Mouse (Mus musculus) layer of hippocampus, adult 2 months (tissue): ENCODE measurements around the gene Gm10277. TPM values are rescaled to one million over a fixed set of nuclear protein-coding genes. Genes with fewer than 3 reads are reported as not detected.
A peak's percentile ranks its signal among the peaks of the same experiment; 100 is the strongest.
"Not testable (repeated sequence)": the region's sequence is repeated elsewhere in the genome, so short reads cannot be mapped to it uniquely, and the experiment has no call there.

Source experiments
- DNase-seq, 2 experiments: peaks; one replicate each; pipeline ENCODE4 v3.0.0; 2022; ENCODE audit warnings: low spot score in 2 of 2
- H3K27ac ChIP-seq: fragments of 200-600 bp; 2 replicates; pipeline ENCODE4 v1.8.1; 2022
- H3K4me3 ChIP-seq: fragments of 200-600 bp; 2 replicates; pipeline ENCODE4 v1.8.1; 2022; ENCODE audit warnings: mild to moderate bottlenecking
- CTCF ChIP-seq: fragments of 200-600 bp; conservative IDR thresholded peaks from 2 replicates; pipeline ENCODE4 v1.8.1; 2022; ENCODE audit warnings: antibody characterized with exemption, mild to moderate bottlenecking, moderate library complexity
- total RNA-seq, 2 experiments: library from RNA; stranded (reverse); gene quantifications; 2 replicates each; pipeline ENCODE4 v1.2.3; 2021

Gm10277 gene
- total RNA-seq, 2 experiments from 2014 or later = not detected

- peak; percentile 75 for TF ChIP-seq CTCF
- Histone ChIP-seq H3K27ac (peak within 1 kb of the TSS; percentile 99), H3K4me3 (peak within 1 kb of the TSS; percentile 92)
- peak; percentile 55 to 86 for DNase-seq
Measured at GRCm38 (mm10) chr11:77762783-77763672, 24.5 kb downstream of the Gm10277 start, which contains the start of gene Myo18a. Myo18a (plus strand) TSS chr11:77763246.

GRCm38 (mm10) chr11:77760031-77760430, 27.5 kb downstream of the Gm10277 start:
- H3K27ac ChIP-seq = no peak overlapping the region
- no peak for TF ChIP-seq CTCF
- DNase-seq = no peak
- H3K4me3 ChIP-seq = no peak overlapping the region

- Histone ChIP-seq H3K27ac (no peak overlapping the region), H3K4me3 (no peak overlapping the region)
- no peak for TF ChIP-seq CTCF
- DNase-seq = no peak
Measured at GRCm38 (mm10) chr11:77753469-77753868, 34.1 kb downstream of the Gm10277 start.

GRCm38 (mm10) chr11:77752525-77752924, 35.0 kb downstream of the Gm10277 start:
- no peak for TF ChIP-seq CTCF
- Histone ChIP-seq H3K27ac (no peak overlapping the region), H3K4me3 (no peak overlapping the region)
- DNase-seq = no peak

- no peak for DNase-seq
- TF ChIP-seq CTCF = no peak
- no peak overlapping the region for H3K4me3 ChIP-seq
- H3K27ac ChIP-seq = no peak overlapping the region
Measured at GRCm38 (mm10) chr11:77748996-77749395, 38.6 kb downstream of the Gm10277 start.

GRCm38 (mm10) chr11:77747103-77747502, 40.4 kb downstream of the Gm10277 start:
- not testable (repeated sequence) for H3K4me3 ChIP-seq, DNase-seq, H3K27ac ChIP-seq

- H3K27ac ChIP-seq = no peak overlapping the region
- no peak overlapping the region for H3K4me3 ChIP-seq
- DNase-seq = no peak
- TF ChIP-seq CTCF = no peak
Measured at GRCm38 (mm10) chr11:77746652-77747051, 40.9 kb downstream of the Gm10277 start.

- DNase-seq = no peak
- TF ChIP-seq CTCF = peak; percentile 73
- no peak overlapping the region for H3K4me3 ChIP-seq
- H3K27ac ChIP-seq = no peak overlapping the region
Measured at GRCm38 (mm10) chr11:77743966-77744365, 43.6 kb downstream of the Gm10277 start.

GRCm38 (mm10) chr11:77738555-77738954, 49.0 kb downstream of the Gm10277 start:
- H3K4me3 ChIP-seq = no peak overlapping the region
- TF ChIP-seq CTCF = no peak
- no peak overlapping the region for H3K27ac ChIP-seq
- DNase-seq = no peak

- H3K27ac ChIP-seq = no peak overlapping the region
- H3K4me3 ChIP-seq = no peak overlapping the region
- TF ChIP-seq CTCF = peak; percentile 94
- peak; percentile 74 to 90 for DNase-seq
Measured at GRCm38 (mm10) chr11:77737289-77737688, 50.3 kb downstream of the Gm10277 start.

Other genes with a start within 250 kb of the Gm10277 start
- 100 to 1,000 TPM; 112 to 114 TPM for gene Taok1, start 179.9 kb downstream of the Gm10277 start, total RNA-seq
- gene Nufip2, start 101.6 kb downstream of the Gm10277 start, total RNA-seq = 10 to 100 TPM; 68.4 to 83.7 TPM
- not detected for gene Cryba1, start 62.5 kb downstream of the Gm10277 start, total RNA-seq
- 100 to 1,000 TPM; 137 to 156 TPM for gene Myo18a, start 24.5 kb downstream of the Gm10277 start, total RNA-seq
- gene Pipox, start 106.3 kb upstream of the Gm10277 start, total RNA-seq = 1 to 10 TPM in 1 of 2 experiments, under 1 TPM in 1; 0.84 to 1.2 TPM
- gene Sez6, start 143.1 kb upstream of the Gm10277 start, total RNA-seq = 100 to 1,000 TPM; 154 to 159 TPM
- 10 to 100 TPM; 59.0 to 62.4 TPM for gene Phf12, start 195.0 kb upstream of the Gm10277 start, total RNA-seq
- gene Dhrs13, start 244.5 kb upstream of the Gm10277 start, total RNA-seq = 1 to 10 TPM; 4.6 to 5.7 TPM